Mouse (Mus musculus) induced T-regulatory cell, adult 2 months (primary cell): ENCODE data around the gene Lctl.

Experiments used
- DNase-seq: peaks from one replicate; pipeline ENCODE4 v3.0.0-alpha.2; 2012; ENCODE audit warnings: low read depth

The Lctl gene

GRCm38 (mm10) chr9:64184166-64184840 lies 67.4 kb downstream of the Lctl start:
- DNase-seq: no peak
